Mouse (Mus musculus) 3134 (cell line): ENCODE data around the gene Tssk4.

Experiments used
- DNase-seq: peaks from one replicate; pipeline ENCODE4 v3.0.0-alpha.2; 2011; ENCODE audit warnings: low spot score; ENCODE audit not compliant: insufficient read length; ENCODE audit errors: extremely low read depth

The Tssk4 gene

DNA sequence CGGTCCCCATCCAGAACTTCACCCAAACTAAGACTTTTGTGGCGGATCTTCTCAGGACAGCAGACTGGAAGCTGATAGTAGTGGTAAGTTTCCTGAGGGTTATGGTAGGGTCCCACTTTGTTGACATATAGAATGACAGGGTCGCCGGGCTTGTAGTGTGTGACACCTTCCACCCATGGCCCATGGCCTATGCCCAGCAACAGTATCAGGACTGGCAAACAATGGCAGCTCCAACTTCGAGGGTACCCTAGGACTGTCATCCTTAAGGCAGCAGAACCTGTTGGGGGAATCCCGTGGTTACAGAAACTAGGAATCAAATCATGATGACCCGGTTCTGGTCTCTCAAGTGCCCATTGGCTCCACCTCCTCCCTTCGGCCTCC, 7.3 kb upstream of the Tssk4 start:
- no peak for DNase-seq

- peak; percentile 96 for DNase-seq
Measured at GRCm38 (mm10) chr14:55643060-55643907, 6.7 kb upstream of the Tssk4 start, which contains the start of gene Tm9sf1. TSS of gene Tm9sf1 (minus strand) at chr14:55643806.

- DNase-seq, result no peak
Measured at GRCm38 (mm10) chr14:55644261-55644888, 5.6 kb upstream of the Tssk4 start.

DNA sequence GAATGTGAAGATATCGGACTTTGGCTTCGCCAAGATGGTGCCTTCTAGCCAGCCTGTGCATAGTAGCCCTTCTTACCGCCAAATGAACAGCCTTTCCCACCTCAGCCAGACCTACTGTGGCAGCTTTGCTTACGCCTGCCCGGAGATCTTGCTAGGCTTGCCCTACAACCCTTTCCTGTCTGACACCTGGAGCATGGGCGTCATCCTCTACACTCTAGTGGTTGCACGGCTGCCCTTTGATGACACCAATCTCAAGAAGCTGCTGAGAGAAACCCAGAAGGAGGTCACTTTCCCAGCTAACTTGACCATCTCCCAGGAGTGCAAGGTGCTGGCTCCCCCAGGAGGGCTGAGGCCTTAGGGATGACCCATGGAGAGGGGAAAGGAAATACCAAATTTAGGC, 1.5 kb downstream of the Tssk4 start:
- DNase-seq, result no peak

DNA sequence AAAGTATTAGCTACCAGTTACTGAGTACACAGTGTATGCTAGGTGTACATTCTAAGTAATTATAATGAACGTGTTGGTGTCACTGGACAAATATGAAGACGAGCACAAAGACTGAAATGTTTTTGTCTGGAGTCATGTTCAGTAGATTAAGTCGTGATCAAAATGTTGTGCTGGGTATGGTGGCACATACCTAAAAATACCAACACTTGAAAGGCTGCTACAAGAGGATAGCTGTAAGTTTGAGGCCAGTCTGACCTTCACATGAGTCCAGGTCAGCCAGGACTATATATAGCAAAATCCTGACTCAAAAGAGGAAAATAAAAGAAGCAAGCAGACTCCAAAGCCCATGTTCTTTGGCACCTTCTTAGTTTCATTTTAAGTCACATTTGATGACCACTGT, 7.0 kb downstream of the Tssk4 start:
- DNase-seq, result no peak

- DNase-seq, result no peak
Measured at GRCm38 (mm10) chr14:55658011-55658410, 8.0 kb downstream of the Tssk4 start.

GRCm38 (mm10) chr14:55659960-55660573, 10.1 kb downstream of the Tssk4 start, which contains the start of gene Mdp1:
TSS of gene Mdp1 (minus strand) at chr14:55660508.
- DNase-seq, result peak; percentile 81

DNA sequence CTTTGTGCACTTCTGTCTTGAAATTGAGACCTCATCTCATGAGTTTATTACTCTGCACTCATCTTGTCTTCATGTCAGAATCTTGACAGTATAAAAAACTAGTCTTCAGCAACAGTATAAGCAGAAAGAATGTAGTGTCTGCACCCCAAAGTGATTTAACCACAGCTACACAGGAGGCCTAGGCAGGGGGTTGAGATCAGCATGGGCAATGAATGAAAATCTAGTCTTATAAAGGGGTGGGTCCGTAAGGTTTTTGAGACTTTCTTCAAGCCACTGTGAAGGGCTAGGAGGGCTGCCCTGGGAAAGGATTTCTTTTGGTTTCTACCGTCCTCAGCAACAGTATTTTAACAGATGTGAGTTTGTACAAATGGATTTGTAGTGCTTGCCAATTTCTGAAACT, 10.7 kb downstream of the Tssk4 start:
- DNase-seq, result no peak

DNA sequence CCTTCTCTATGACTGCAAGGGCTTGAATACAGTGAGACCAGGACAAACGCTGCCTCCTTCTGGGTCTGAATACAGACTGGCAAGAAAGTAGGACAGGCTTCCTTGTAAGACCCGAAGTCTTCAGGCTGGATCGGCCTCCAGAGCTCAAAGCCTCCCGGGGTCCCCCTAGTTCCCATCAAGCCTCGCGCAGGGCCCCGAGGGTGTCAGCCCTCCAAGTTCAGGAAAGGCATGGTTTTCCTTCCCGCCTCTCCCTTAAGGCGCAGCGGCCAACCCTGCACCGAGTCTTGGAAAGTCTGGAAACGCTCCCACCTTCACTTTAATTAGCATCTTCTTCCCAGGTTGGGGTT, 21.5 kb downstream of the Tssk4 start:
- no peak for DNase-seq

GRCm38 (mm10) chr14:55671833-55672740, 22.1 kb downstream of the Tssk4 start, which contains the start of the genes Gmpr2 and Nedd8:
TSS of gene Gmpr2 (plus strand) at chr14:55671941.
TSS of gene Nedd8 (minus strand) at chr14:55672124.
- DNase-seq, result peak; percentile 92

- DNase-seq, result no peak
Measured at GRCm38 (mm10) chr14:55672741-55673060, 22.7 kb downstream of the Tssk4 start.

GRCm38 (mm10) chr14:55677615-55678014, 27.6 kb downstream of the Tssk4 start:
- DNase-seq, result no peak

- DNase-seq, result peak; percentile 96
Measured at GRCm38 (mm10) chr14:55681160-55682117, 31.5 kb downstream of the Tssk4 start, which contains the start of gene Tinf2. TSS of gene Tinf2 (minus strand) at chr14:55681820.

GRCm38 (mm10) chr14:55682118-55682493, 32.1 kb downstream of the Tssk4 start:
- DNase-seq, result no peak

GRCm38 (mm10) chr14:55689433-55689832, 39.4 kb downstream of the Tssk4 start:
- no peak for DNase-seq

DNA sequence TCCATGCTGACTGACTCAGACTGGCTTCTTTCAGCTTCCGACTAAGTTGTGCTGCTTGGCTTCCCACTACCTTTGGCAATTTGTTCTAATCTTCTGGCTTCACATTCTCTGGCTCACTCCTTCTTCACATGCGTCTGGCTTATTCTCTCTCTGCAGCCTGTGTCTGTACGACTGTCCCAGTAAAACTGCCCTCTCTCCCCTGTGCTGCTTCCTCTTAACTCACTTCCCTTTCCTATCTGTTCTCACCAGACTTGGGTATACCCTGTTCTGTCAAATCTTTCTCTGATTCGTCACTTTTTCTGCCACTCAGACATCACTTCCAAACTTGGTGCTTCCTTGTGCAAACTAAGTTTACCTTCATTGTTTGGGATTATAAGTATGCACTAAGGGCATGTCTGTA, 47.2 kb downstream of the Tssk4 start:
- DNase-seq, result no peak

DNA sequence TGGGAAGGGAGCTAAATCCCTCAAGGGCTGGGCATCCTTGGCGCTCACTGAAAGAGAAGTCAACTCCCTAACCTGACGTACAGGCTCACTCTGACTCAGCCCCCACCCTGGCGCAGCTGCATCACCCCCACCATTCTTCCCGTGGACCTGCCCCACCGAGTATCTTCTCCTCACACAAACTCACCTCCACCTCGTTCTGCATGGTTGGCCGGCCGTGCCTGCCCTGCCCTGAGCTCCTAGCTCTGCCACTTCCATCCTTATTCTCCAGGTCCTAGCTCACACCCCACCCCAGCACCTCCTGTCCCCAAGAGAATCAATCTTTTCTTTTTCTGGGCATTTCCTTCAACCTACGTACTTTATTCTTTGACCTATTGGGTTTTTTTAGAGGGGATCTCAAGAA, 51.1 kb downstream of the Tssk4 start:
- DNase-seq, result no peak
